Mouse (Mus musculus): ENCODE data around the gene Slc31a1. TPM values are rescaled to one million over a fixed set of nuclear protein-coding genes. Genes with fewer than 3 reads are reported as not detected.

Gene Slc31a1
- polyA plus RNA-seq, 1 experiment from 2014 or later: 53.0 TPM

- no peak for ATAC-seq (ENCODE audit: insufficient number of reproducible peaks, low FRiP score, low TSS enrichment, low read depth)
- 80% methylated on average over 4 of the region's 4 CpGs for WGBS
Observed at GRCm38 (mm10) chr4:62345827-62346226, 14.7 kb upstream of the Slc31a1 start.

GRCm38 (mm10) chr4:62347605-62348328, 12.8 kb upstream of the Slc31a1 start:
- ATAC-seq (ENCODE audit: insufficient number of reproducible peaks, low FRiP score, low TSS enrichment, low read depth): no peak
- no peak overlapping the region for H3K4me2 ChIP-seq
- WGBS: 82% methylated on average over 9 of the region's 9 CpGs

More at GRCm38 (mm10) chr4:62345827-62346226, 14.7 kb upstream of the Slc31a1 start:
- no peaks in the 10 kb centered on the region for H3K9me3 ChIP-seq
- no peak overlapping the region for H3K27ac ChIP-seq
- H3K4me2 ChIP-seq: no peak overlapping the region
- peaks cover 36% of the 10 kb centered on the region for H3K36me3 ChIP-seq
- no peaks in the 10 kb centered on the region for H3K27me3 ChIP-seq
- no peak overlapping the region for H3K4me3 ChIP-seq
- H3K9ac ChIP-seq: no peak overlapping the region
- no peaks in the 10 kb centered on the region for H3K4me1 ChIP-seq

GRCm38 (mm10) chr4:62348329-62348705, 12.2 kb upstream of the Slc31a1 start:
- Histone ChIP-seq H3K4me1 (no peaks in the 10 kb centered on the region), H3K9me3 (no peaks in the 10 kb centered on the region), H3K9ac (no peak overlapping the region), H3K4me3 (no peak overlapping the region), H3K27me3 (no peaks in the 10 kb centered on the region), H3K4me2 (no peak overlapping the region), H3K36me3 (peaks cover 37% of the 10 kb centered on the region), H3K27ac (0 out of 2 replicates have a peak overlapping the region, but pooled peaks have one; percentile 5)
- 79% methylated on average over 2 of the region's 2 CpGs for WGBS
- ATAC-seq (ENCODE audit: insufficient number of reproducible peaks, low FRiP score, low TSS enrichment, low read depth): no peak

More at GRCm38 (mm10) chr4:62347605-62348328, 12.8 kb upstream of the Slc31a1 start:
- Histone ChIP-seq H3K9me3 (no peaks in the 10 kb centered on the region), H3K9ac (no peak overlapping the region), H3K27ac (no peak overlapping the region), H3K27me3 (no peaks in the 10 kb centered on the region), H3K36me3 (peaks cover 37% of the 10 kb centered on the region), H3K4me1 (no peaks in the 10 kb centered on the region), H3K4me3 (no peak overlapping the region)

GRCm38 (mm10) chr4:62349371-62349770, 11.2 kb upstream of the Slc31a1 start:
- Histone ChIP-seq H3K4me1 (no peaks in the 10 kb centered on the region), H3K36me3 (peaks cover 35% of the 10 kb centered on the region), H3K9ac (no peak overlapping the region), H3K4me2 (no peak overlapping the region), H3K9me3 (no peaks in the 10 kb centered on the region), H3K27me3 (no peaks in the 10 kb centered on the region), H3K4me3 (no peak overlapping the region), H3K27ac (no peak overlapping the region)
- ATAC-seq (ENCODE audit: insufficient number of reproducible peaks, low FRiP score, low TSS enrichment, low read depth): no peak
- 86% methylated on average over 2 of the region's 2 CpGs for WGBS

- Histone ChIP-seq H3K9me3 (no peaks in the 10 kb centered on the region), H3K27ac (no peak overlapping the region), H3K4me3 (no peak overlapping the region), H3K4me2 (no peak overlapping the region), H3K4me1 (peaks cover 13% of the 10 kb centered on the region), H3K27me3 (no peaks in the 10 kb centered on the region), H3K36me3 (peaks cover 9% of the 10 kb centered on the region), H3K9ac (no peak overlapping the region)
- 85% methylated on average over 1 of the region's 1 CpGs for WGBS
- ATAC-seq (ENCODE audit: insufficient number of reproducible peaks, low FRiP score, low TSS enrichment, low read depth): no peak
Observed at GRCm38 (mm10) chr4:62357631-62358148, 2.8 kb upstream of the Slc31a1 start.

- Histone ChIP-seq H3K36me3 (peaks cover 4% of the 10 kb centered on the region; the same call in 1 of the 2 replicates), H3K4me2 (peak overlapping the region; percentile 66), H3K27ac (no peak overlapping the region; the same call in 1 of the 2 replicates), H3K4me3 (peak overlapping the region; percentile 90), H3K9me3 (no peaks in the 10 kb centered on the region), H3K9ac (peak overlapping the region; percentile 73), H3K27me3 (no peaks in the 10 kb centered on the region), H3K4me1 (peaks cover 13% of the 10 kb centered on the region)
- ATAC-seq (ENCODE audit: insufficient number of reproducible peaks, low FRiP score, low TSS enrichment, low read depth): no peak
- 50% methylated on average over 7 of the region's 7 CpGs for WGBS
Observed at GRCm38 (mm10) chr4:62359256-62359775, 1.2 kb upstream of the Slc31a1 start.

GRCm38 (mm10) chr4:62360805-62361455, 403 bp downstream of the Slc31a1 start:
- peak overlapping the region; percentile 72 for H3K27ac ChIP-seq
- H3K9me3 ChIP-seq: no peaks in the 10 kb centered on the region
- H3K36me3 ChIP-seq: peaks cover 4% of the 10 kb centered on the region; the same call in 1 of the 2 replicates
- H3K27me3 ChIP-seq: no peaks in the 10 kb centered on the region
- WGBS: under 1% methylated on average over 19 of the region's 22 CpGs
- peak; percentile 66 for ATAC-seq (ENCODE audit: insufficient number of reproducible peaks, low FRiP score, low TSS enrichment, low read depth)
- peaks cover 13% of the 10 kb centered on the region for H3K4me1 ChIP-seq
- peak overlapping the region; percentile 67 for H3K4me2 ChIP-seq
- H3K9ac ChIP-seq: peak overlapping the region; percentile 55
- H3K4me3 ChIP-seq: peak overlapping the region; percentile 90

- H3K27me3 ChIP-seq: no peaks in the 10 kb centered on the region
- peak overlapping the region; percentile 90 for H3K4me3 ChIP-seq
- WGBS: 26% methylated on average over 6 of the region's 6 CpGs
- peaks cover 4% of the 10 kb centered on the region; the same call in 1 of the 2 replicates for H3K36me3 ChIP-seq
- H3K9ac ChIP-seq: 0 out of 2 replicates have a peak overlapping the region, but pooled peaks have one; percentile 55
- peak overlapping the region; percentile 67 for H3K4me2 ChIP-seq
- no peaks in the 10 kb centered on the region for H3K9me3 ChIP-seq
- ATAC-seq (ENCODE audit: insufficient number of reproducible peaks, low FRiP score, low TSS enrichment, low read depth): no peak
- peaks cover 13% of the 10 kb centered on the region for H3K4me1 ChIP-seq
- H3K27ac ChIP-seq: no peak overlapping the region
Observed at GRCm38 (mm10) chr4:62361571-62361970, 1.0 kb downstream of the Slc31a1 start.

GRCm38 (mm10) chr4:62361997-62362396, 1.5 kb downstream of the Slc31a1 start:
- no peak overlapping the region for H3K9ac ChIP-seq
- no peak for ATAC-seq (ENCODE audit: insufficient number of reproducible peaks, low FRiP score, low TSS enrichment, low read depth)
- no peaks in the 10 kb centered on the region for H3K27me3 ChIP-seq
- 89% methylated on average over 1 of the region's 1 CpGs for WGBS
- H3K9me3 ChIP-seq: no peaks in the 10 kb centered on the region
- no peak overlapping the region for H3K27ac ChIP-seq
- H3K4me1 ChIP-seq: peaks cover 13% of the 10 kb centered on the region
- 0 out of 2 replicates have a peak, but pooled peaks cover under 1% of the 10 kb centered on the region for H3K36me3 ChIP-seq
- H3K4me3 ChIP-seq: peak overlapping the region; percentile 90
- H3K4me2 ChIP-seq: peak overlapping the region; percentile 67

GRCm38 (mm10) chr4:62362437-62362836, 1.9 kb downstream of the Slc31a1 start:
- no peak overlapping the region for H3K27ac ChIP-seq
- H3K27me3 ChIP-seq: no peaks in the 10 kb centered on the region
- H3K9me3 ChIP-seq: no peaks in the 10 kb centered on the region
- no peak overlapping the region for H3K4me3 ChIP-seq
- no peak overlapping the region for H3K9ac ChIP-seq
- H3K4me1 ChIP-seq: peaks cover 13% of the 10 kb centered on the region
- no peak for ATAC-seq (ENCODE audit: insufficient number of reproducible peaks, low FRiP score, low TSS enrichment, low read depth)
- no peaks in the 10 kb centered on the region for H3K36me3 ChIP-seq
- WGBS: 89% methylated on average over 2 of the region's 2 CpGs
- H3K4me2 ChIP-seq: no peak overlapping the region

- WGBS: 88% methylated on average over 8 of the region's 8 CpGs
- H3K27ac ChIP-seq: no peak overlapping the region
- no peak overlapping the region for H3K9ac ChIP-seq
- H3K4me2 ChIP-seq: no peak overlapping the region
- no peak for ATAC-seq (ENCODE audit: insufficient number of reproducible peaks, low FRiP score, low TSS enrichment, low read depth)
- no peaks in the 10 kb centered on the region for H3K36me3 ChIP-seq
- no peaks in the 10 kb centered on the region for H3K9me3 ChIP-seq
- H3K4me3 ChIP-seq: no peak overlapping the region
- H3K27me3 ChIP-seq: no peaks in the 10 kb centered on the region
- peaks cover 11% of the 10 kb centered on the region for H3K4me1 ChIP-seq
Observed at GRCm38 (mm10) chr4:62364299-62364698, 3.8 kb downstream of the Slc31a1 start.

GRCm38 (mm10) chr4:62366291-62366690, 5.8 kb downstream of the Slc31a1 start:
- WGBS: 84% methylated on average over 4 of the region's 4 CpGs
- no peak for ATAC-seq (ENCODE audit: insufficient number of reproducible peaks, low FRiP score, low TSS enrichment, low read depth)
- H3K4me3 ChIP-seq: no peak overlapping the region

More at GRCm38 (mm10) chr4:62366291-62366690, 5.8 kb downstream of the Slc31a1 start:
- Histone ChIP-seq H3K27me3 (no peaks in the 10 kb centered on the region), H3K9me3 (no peaks in the 10 kb centered on the region), H3K27ac (no peak overlapping the region), H3K4me2 (no peak overlapping the region), H3K36me3 (no peaks in the 10 kb centered on the region), H3K4me1 (peaks cover 6% of the 10 kb centered on the region; the same call in 1 of the 2 replicates), H3K9ac (no peak overlapping the region)
